Mouse (Mus musculus): ENCODE measurements at regions not wholly inside any gene's neighbourhood (a gene's known extent, or its start where the extent isn't known, plus 50 kb on each side); places are given as distances from the start of the nearest gene placed in this dataset.

- no peak for TF ChIP-seq CTCF (IDR thresholded peaks at IDR 0.05; ENCODE audit: low read depth)
- no peak for TF ChIP-seq EP300 (IDR thresholded peaks at IDR 0.05; ENCODE audit: low read depth)
These were observed 302.0 kb downstream of the Vrk1 start for GRCm38 (mm10) chr12:106311831-106312600.

Measured in liver, postnatal 0 days (tissue).